Mouse (Mus musculus): ENCODE data around the gene Gnaq. TPM values are rescaled to one million over a fixed set of nuclear protein-coding genes. Genes with fewer than 3 reads are reported as not detected.
A peak's percentile ranks its signal among the peaks of the same experiment; 100 is the strongest.

Gene Gnaq
- polyA plus RNA-seq, 1 experiment from 2014 or later: 115 TPM

- 0 out of 2 replicates have a peak, but pooled peaks cover 2% of the 10 kb centered on the region for H3K36me3 ChIP-seq (ENCODE audit: control insufficient read depth, insufficient read depth, low read length)
- no peak overlapping the region for H3K4me2 ChIP-seq (ENCODE audit: low read length)
- no peak overlapping the region for H3K9ac ChIP-seq (ENCODE audit: low read depth, low read length)
- WGBS: 74% methylated on average over 14 of the region's 14 CpGs
- no peak for ATAC-seq
- H3K27me3 ChIP-seq (ENCODE audit: control insufficient read depth, insufficient read depth, low read depth, low read length): no peaks in the 10 kb centered on the region
- no peak overlapping the region for H3K4me3 ChIP-seq (ENCODE audit: low read depth, low read length)
- no peak overlapping the region for H3K27ac ChIP-seq (ENCODE audit: low read length)
- no peaks in the 10 kb centered on the region for H3K9me3 ChIP-seq (replicated peaks; ENCODE audit: control insufficient read depth, low read length, poor library complexity, severe bottlenecking)
- H3K4me1 ChIP-seq (ENCODE audit: control insufficient read depth, insufficient read depth, low read length): peaks cover 8% of the 10 kb centered on the region
Observed at GRCm38 (mm10) chr19:16318128-16318811, 185.6 kb downstream of the Gnaq start.

- H3K36me3 ChIP-seq (ENCODE audit: control insufficient read depth, insufficient read depth, low read length): 0 out of 2 replicates have a peak, but pooled peaks cover 2% of the 10 kb centered on the region
- no peak overlapping the region for H3K4me3 ChIP-seq (ENCODE audit: low read depth, low read length)
- H3K4me2 ChIP-seq (ENCODE audit: low read length): no peak overlapping the region
- 83% methylated on average over 7 of the region's 7 CpGs for WGBS
- H3K9me3 ChIP-seq (replicated peaks; ENCODE audit: control insufficient read depth, low read length, poor library complexity, severe bottlenecking): no peaks in the 10 kb centered on the region
- no peaks in the 10 kb centered on the region for H3K27me3 ChIP-seq (ENCODE audit: control insufficient read depth, insufficient read depth, low read depth, low read length)
- no peak for ATAC-seq
- H3K27ac ChIP-seq (ENCODE audit: low read length): no peak overlapping the region
- peaks cover 3% of the 10 kb centered on the region; the same call in 1 of the 2 replicates for H3K4me1 ChIP-seq (ENCODE audit: control insufficient read depth, insufficient read depth, low read length)
- H3K9ac ChIP-seq (ENCODE audit: low read depth, low read length): no peak overlapping the region
Observed at GRCm38 (mm10) chr19:16319986-16320385, 187.4 kb downstream of the Gnaq start.

- H3K36me3 ChIP-seq (ENCODE audit: control insufficient read depth, insufficient read depth, low read length): no peaks in the 10 kb centered on the region
- no peak overlapping the region for H3K27ac ChIP-seq (ENCODE audit: low read length)
- no peaks in the 10 kb centered on the region for H3K27me3 ChIP-seq (ENCODE audit: control insufficient read depth, insufficient read depth, low read depth, low read length)
- 91% methylated on average over 6 of the region's 6 CpGs for WGBS
- ATAC-seq: no peak
- no peaks in the 10 kb centered on the region for H3K9me3 ChIP-seq (replicated peaks; ENCODE audit: control insufficient read depth, low read length, poor library complexity, severe bottlenecking)
- H3K9ac ChIP-seq (ENCODE audit: low read depth, low read length): no peak overlapping the region
- H3K4me2 ChIP-seq (ENCODE audit: low read length): no peak overlapping the region
- peaks cover 26% of the 10 kb centered on the region for H3K4me1 ChIP-seq (ENCODE audit: control insufficient read depth, insufficient read depth, low read length)
- no peak overlapping the region for H3K4me3 ChIP-seq (ENCODE audit: low read depth, low read length)
Observed at GRCm38 (mm10) chr19:16322986-16323385, 190.4 kb downstream of the Gnaq start.

- Histone ChIP-seq H3K4me1 (ENCODE audit: control insufficient read depth, insufficient read depth, low read length) (peaks cover 36% of the 10 kb centered on the region), H3K4me2 (ENCODE audit: low read length) (no peak overlapping the region), H3K36me3 (ENCODE audit: control insufficient read depth, insufficient read depth, low read length) (no peaks in the 10 kb centered on the region), H3K9me3 (replicated peaks; ENCODE audit: control insufficient read depth, low read length, poor library complexity, severe bottlenecking) (no peaks in the 10 kb centered on the region), H3K27ac (ENCODE audit: low read length) (no peak overlapping the region), H3K9ac (ENCODE audit: low read depth, low read length) (no peak overlapping the region), H3K4me3 (ENCODE audit: low read depth, low read length) (no peak overlapping the region), H3K27me3 (ENCODE audit: control insufficient read depth, insufficient read depth, low read depth, low read length) (no peaks in the 10 kb centered on the region)
- WGBS: 88% methylated on average over 3 of the region's 3 CpGs
- no peak for ATAC-seq
Observed at GRCm38 (mm10) chr19:16324239-16324638, 191.6 kb downstream of the Gnaq start.

GRCm38 (mm10) chr19:16325911-16326310 lies 193.3 kb downstream of the Gnaq start:
- no peak overlapping the region for H3K4me2 ChIP-seq (ENCODE audit: low read length)
- H3K4me3 ChIP-seq (ENCODE audit: low read depth, low read length): no peak overlapping the region
- no peaks in the 10 kb centered on the region for H3K36me3 ChIP-seq (ENCODE audit: control insufficient read depth, insufficient read depth, low read length)
- no peaks in the 10 kb centered on the region for H3K9me3 ChIP-seq (replicated peaks; ENCODE audit: control insufficient read depth, low read length, poor library complexity, severe bottlenecking)
- peaks cover 41% of the 10 kb centered on the region for H3K4me1 ChIP-seq (ENCODE audit: control insufficient read depth, insufficient read depth, low read length)
- no peaks in the 10 kb centered on the region for H3K27me3 ChIP-seq (ENCODE audit: control insufficient read depth, insufficient read depth, low read depth, low read length)
- no peak overlapping the region for H3K9ac ChIP-seq (ENCODE audit: low read depth, low read length)
- WGBS: 54% methylated on average over 8 of the region's 8 CpGs
- H3K27ac ChIP-seq (ENCODE audit: low read length): no peak overlapping the region
- ATAC-seq: no peak

GRCm38 (mm10) chr19:16327401-16328073 lies 194.9 kb downstream of the Gnaq start:
- WGBS: 65% methylated on average over 10 of the region's 10 CpGs
- peak overlapping the region; percentile 60 for H3K27ac ChIP-seq (ENCODE audit: low read length)
- H3K36me3 ChIP-seq (ENCODE audit: control insufficient read depth, insufficient read depth, low read length): no peaks in the 10 kb centered on the region
- H3K9ac ChIP-seq (ENCODE audit: low read depth, low read length): no peak overlapping the region
- peaks cover 41% of the 10 kb centered on the region for H3K4me1 ChIP-seq (ENCODE audit: control insufficient read depth, insufficient read depth, low read length)
- no peaks in the 10 kb centered on the region for H3K27me3 ChIP-seq (ENCODE audit: control insufficient read depth, insufficient read depth, low read depth, low read length)
- no peak overlapping the region for H3K4me3 ChIP-seq (ENCODE audit: low read depth, low read length)
- peak; percentile 31; the same call in 1 of the 2 replicates for ATAC-seq
- peak overlapping the region; percentile 14; the same call in 1 of the 2 replicates for H3K4me2 ChIP-seq (ENCODE audit: low read length)
- H3K9me3 ChIP-seq (replicated peaks; ENCODE audit: control insufficient read depth, low read length, poor library complexity, severe bottlenecking): no peaks in the 10 kb centered on the region

GRCm38 (mm10) chr19:16328074-16328850 lies 195.6 kb downstream of the Gnaq start:
- Histone ChIP-seq H3K4me1 (ENCODE audit: control insufficient read depth, insufficient read depth, low read length) (peaks cover 41% of the 10 kb centered on the region), H3K9me3 (replicated peaks; ENCODE audit: control insufficient read depth, low read length, poor library complexity, severe bottlenecking) (no peaks in the 10 kb centered on the region), H3K27me3 (ENCODE audit: control insufficient read depth, insufficient read depth, low read depth, low read length) (no peaks in the 10 kb centered on the region), H3K4me3 (ENCODE audit: low read depth, low read length) (no peak overlapping the region), H3K27ac (ENCODE audit: low read length) (peak overlapping the region; percentile 60), H3K4me2 (ENCODE audit: low read length) (peak overlapping the region; percentile 14; the same call in 1 of the 2 replicates), H3K9ac (ENCODE audit: low read depth, low read length) (no peak overlapping the region), H3K36me3 (ENCODE audit: control insufficient read depth, insufficient read depth, low read length) (no peaks in the 10 kb centered on the region)
- ATAC-seq: peak; percentile 73
- WGBS: 15% methylated on average over 7 of the region's 7 CpGs

GRCm38 (mm10) chr19:16329056-16329455 lies 196.4 kb downstream of the Gnaq start:
- H3K9me3 ChIP-seq (replicated peaks; ENCODE audit: control insufficient read depth, low read length, poor library complexity, severe bottlenecking): no peaks in the 10 kb centered on the region
- H3K4me2 ChIP-seq (ENCODE audit: low read length): no peak overlapping the region
- no peaks in the 10 kb centered on the region; the same call in 1 of the 2 replicates for H3K36me3 ChIP-seq (ENCODE audit: control insufficient read depth, insufficient read depth, low read length)
- H3K9ac ChIP-seq (ENCODE audit: low read depth, low read length): no peak overlapping the region
- no peaks in the 10 kb centered on the region for H3K27me3 ChIP-seq (ENCODE audit: control insufficient read depth, insufficient read depth, low read depth, low read length)
- no peak overlapping the region for H3K4me3 ChIP-seq (ENCODE audit: low read depth, low read length)
- ATAC-seq: no peak
- H3K4me1 ChIP-seq (ENCODE audit: control insufficient read depth, insufficient read depth, low read length): peaks cover 41% of the 10 kb centered on the region
- no peak overlapping the region for H3K27ac ChIP-seq (ENCODE audit: low read length)

Measured in midbrain, embryonic 16.5 days (tissue).